Mouse (Mus musculus): ENCODE data around the gene Arl8a. TPM values are rescaled to one million over a fixed set of nuclear protein-coding genes. Genes with fewer than 3 reads are reported as not detected.

Gene Arl8a
- total and polyA plus RNA-seq, 2 experiments from 2014 or later, result 384 to 399 TPM

- H3K9ac ChIP-seq (replicated peaks; ENCODE audit: low read length, poor library complexity, severe bottlenecking), result no peak overlapping the region
Measured at GRCm38 (mm10) chr1:135126443-135127027, 20.1 kb upstream of the Arl8a start.

GRCm38 (mm10) chr1:135128011-135128441 lies 18.6 kb upstream of the Arl8a start:
- no peaks in the 10 kb centered on the region for H3K9me3 ChIP-seq (ENCODE audit: low read length)
- 64% methylated on average over 5 of the region's 6 CpGs for WGBS
- H3K9ac ChIP-seq (replicated peaks; ENCODE audit: low read length, poor library complexity, severe bottlenecking), result no peak overlapping the region
- no peak for TF ChIP-seq CTCF (IDR thresholded peaks at IDR 0.05)
- no peaks in the 10 kb centered on the region for H3K27me3 ChIP-seq (ENCODE audit: insufficient read depth, low read length)
- ATAC-seq (ENCODE audit: low FRiP score) (no peak), DNase-seq (ENCODE audit: low spot score) (no peak)
- H3K4me2 ChIP-seq (ENCODE audit: low read depth, low read length, poor library complexity, severe bottlenecking), result no peak overlapping the region
- no peak overlapping the region for H3K4me3 ChIP-seq (ENCODE audit: low read depth, low read length)
- no peaks in the 10 kb centered on the region for H3K36me3 ChIP-seq (ENCODE audit: insufficient read depth, low read length)
- H3K4me1 ChIP-seq (ENCODE audit: insufficient read depth, low read length), result no peaks in the 10 kb centered on the region
- no peak overlapping the region for H3K27ac ChIP-seq (ENCODE audit: low read depth, low read length)

More at GRCm38 (mm10) chr1:135126443-135127027, 20.1 kb upstream of the Arl8a start:
- DNase-seq (ENCODE audit: low spot score) (no peak), ATAC-seq (ENCODE audit: low FRiP score) (no peak)
- H3K4me3 ChIP-seq (ENCODE audit: low read depth, low read length), result no peak overlapping the region
- no peaks in the 10 kb centered on the region for H3K4me1 ChIP-seq (ENCODE audit: insufficient read depth, low read length)
- H3K9me3 ChIP-seq (ENCODE audit: low read length), result no peaks in the 10 kb centered on the region
- no peak for TF ChIP-seq CTCF (IDR thresholded peaks at IDR 0.05)
- whole genome bisulfite sequencing, result 58% methylated on average over 4 of the region's 4 CpGs
- H3K4me2 ChIP-seq (ENCODE audit: low read depth, low read length, poor library complexity, severe bottlenecking), result no peak overlapping the region
- no peaks in the 10 kb centered on the region for H3K27me3 ChIP-seq (ENCODE audit: insufficient read depth, low read length)
- no peak overlapping the region for H3K27ac ChIP-seq (ENCODE audit: low read depth, low read length)
- H3K36me3 ChIP-seq (ENCODE audit: insufficient read depth, low read length), result no peaks in the 10 kb centered on the region

- H3K9me3 ChIP-seq (ENCODE audit: low read length), result no peaks in the 10 kb centered on the region
- no peak overlapping the region for H3K9ac ChIP-seq (replicated peaks; ENCODE audit: low read length, poor library complexity, severe bottlenecking)
- no peak for TF ChIP-seq CTCF (IDR thresholded peaks at IDR 0.05)
- no peak for DNase-seq (ENCODE audit: low spot score)
- ATAC-seq (ENCODE audit: low FRiP score), result no peak
- H3K36me3 ChIP-seq (ENCODE audit: insufficient read depth, low read length), result no peaks in the 10 kb centered on the region
- H3K4me1 ChIP-seq (ENCODE audit: insufficient read depth, low read length), result no peaks in the 10 kb centered on the region
- no peak overlapping the region for H3K27ac ChIP-seq (ENCODE audit: low read depth, low read length)
- WGBS, result 29% methylated on average over 9 of the region's 9 CpGs
- no peak overlapping the region for H3K4me2 ChIP-seq (ENCODE audit: low read depth, low read length, poor library complexity, severe bottlenecking)
- H3K27me3 ChIP-seq (ENCODE audit: insufficient read depth, low read length), result no peaks in the 10 kb centered on the region
- no peak overlapping the region for H3K4me3 ChIP-seq (ENCODE audit: low read depth, low read length)
Measured at GRCm38 (mm10) chr1:135128986-135129385, 17.6 kb upstream of the Arl8a start.

GRCm38 (mm10) chr1:135129543-135130183 lies 17.0 kb upstream of the Arl8a start:
- no peaks in the 10 kb centered on the region for H3K36me3 ChIP-seq (ENCODE audit: insufficient read depth, low read length)
- H3K9ac ChIP-seq (replicated peaks; ENCODE audit: low read length, poor library complexity, severe bottlenecking), result no peak overlapping the region
- DNase-seq (ENCODE audit: low spot score), result no peak
- H3K4me3 ChIP-seq (ENCODE audit: low read depth, low read length), result no peak overlapping the region
- WGBS, result 68% methylated on average over 9 of the region's 9 CpGs
- no peak overlapping the region for H3K4me2 ChIP-seq (ENCODE audit: low read depth, low read length, poor library complexity, severe bottlenecking)
- no peaks in the 10 kb centered on the region for H3K4me1 ChIP-seq (ENCODE audit: insufficient read depth, low read length)
- H3K9me3 ChIP-seq (ENCODE audit: low read length), result no peaks in the 10 kb centered on the region
- H3K27ac ChIP-seq (ENCODE audit: low read depth, low read length), result no peak overlapping the region
- TF ChIP-seq CTCF (IDR thresholded peaks at IDR 0.05), result no peak
- no peaks in the 10 kb centered on the region for H3K27me3 ChIP-seq (ENCODE audit: insufficient read depth, low read length)
- ATAC-seq (ENCODE audit: low FRiP score), result no peak

GRCm38 (mm10) chr1:135130376-135131018 lies 16.1 kb upstream of the Arl8a start:
- H3K27ac ChIP-seq (ENCODE audit: low read depth, low read length), result no peak overlapping the region
- no peak overlapping the region for H3K4me3 ChIP-seq (ENCODE audit: low read depth, low read length)
- H3K36me3 ChIP-seq (ENCODE audit: insufficient read depth, low read length), result no peaks in the 10 kb centered on the region
- no peak for DNase-seq (ENCODE audit: low spot score)
- H3K4me2 ChIP-seq (ENCODE audit: low read depth, low read length, poor library complexity, severe bottlenecking), result no peak overlapping the region
- no peaks in the 10 kb centered on the region for H3K4me1 ChIP-seq (ENCODE audit: insufficient read depth, low read length)
- WGBS, result 66% methylated on average over 2 of the region's 2 CpGs
- H3K27me3 ChIP-seq (ENCODE audit: insufficient read depth, low read length), result no peaks in the 10 kb centered on the region
- no peak overlapping the region for H3K9ac ChIP-seq (replicated peaks; ENCODE audit: low read length, poor library complexity, severe bottlenecking)
- ATAC-seq (ENCODE audit: low FRiP score), result no peak
- no peaks in the 10 kb centered on the region for H3K9me3 ChIP-seq (ENCODE audit: low read length)
- no peak for TF ChIP-seq CTCF (IDR thresholded peaks at IDR 0.05)

- H3K27ac ChIP-seq (ENCODE audit: low read depth, low read length), result no peak overlapping the region
- DNase-seq (ENCODE audit: low spot score) (no peak), ATAC-seq (ENCODE audit: low FRiP score) (no peak)
- no peaks in the 10 kb centered on the region for H3K4me1 ChIP-seq (ENCODE audit: insufficient read depth, low read length)
- H3K4me3 ChIP-seq (ENCODE audit: low read depth, low read length), result no peak overlapping the region
- WGBS, result 45% methylated on average over 6 of the region's 6 CpGs
- H3K9me3 ChIP-seq (ENCODE audit: low read length), result no peaks in the 10 kb centered on the region
- no peak for TF ChIP-seq CTCF (IDR thresholded peaks at IDR 0.05)
- H3K27me3 ChIP-seq (ENCODE audit: insufficient read depth, low read length), result no peaks in the 10 kb centered on the region
- no peak overlapping the region for H3K4me2 ChIP-seq (ENCODE audit: low read depth, low read length, poor library complexity, severe bottlenecking)
- H3K36me3 ChIP-seq (ENCODE audit: insufficient read depth, low read length), result no peaks in the 10 kb centered on the region
- no peak overlapping the region for H3K9ac ChIP-seq (replicated peaks; ENCODE audit: low read length, poor library complexity, severe bottlenecking)
Measured at GRCm38 (mm10) chr1:135131034-135131433, 15.6 kb upstream of the Arl8a start.

Data from midbrain, postnatal 0 days (tissue).